ENCODE assay signal across 19 mouse cellular contexts in genomic region chr2:158560801-158561200, GRCm38 (mm10). TPM values are rescaled to one million over a fixed set of nuclear protein-coding genes. Genes with fewer than 3 reads are reported as not detected.
DNase-seq lines count a peak whose midpoint lies in the region; ATAC-seq and TF ChIP-seq lines count a peak whose summit lies in the region.
"Had no signal": no experiment of that assay in that cellular context is flagged by ENCODE, and none has a peak within 500 bp of the region (broad histone marks: within the 10 kb centered on the region; RNA-seq: fewer than 3 reads in every experiment).

No protein-coding gene starts in this region.

- peaks cover 31% of the 10 kb centered on the region for H3K4me1 ChIP-seq in hindbrain, embryonic 14.5 days (replicated peaks; ENCODE audit: control insufficient read depth, insufficient read depth, low read length)
- peaks cover 10% of the 10 kb centered on the region; the same call in 1 of the 2 replicates for H3K4me1 ChIP-seq in midbrain, postnatal 0 days (ENCODE audit: insufficient read depth, low read length)

- H3K36me3 ChIP-seq in hindbrain, embryonic 14.5 days (replicated peaks; ENCODE audit: control insufficient read depth, insufficient read depth) = no peaks in the 10 kb centered on the region
- no peaks in the 10 kb centered on the region for H3K36me3 ChIP-seq in midbrain, postnatal 0 days (ENCODE audit: insufficient read depth, low read length)
- H3K36me3 ChIP-seq: liver, embryonic 13.5 days had no signal

- H3K27me3 ChIP-seq in hindbrain, embryonic 14.5 days (ENCODE audit: control insufficient read depth, insufficient read depth, low read length) = 0 out of 2 replicates have a peak, but pooled peaks cover under 1% of the 10 kb centered on the region
- H3K27me3 ChIP-seq in midbrain, postnatal 0 days (ENCODE audit: insufficient read depth, low read length) = no peaks in the 10 kb centered on the region

- no peak for TF ChIP-seq CTCF in midbrain, postnatal 0 days (IDR thresholded peaks at IDR 0.05)

- H3K4me3 ChIP-seq in hindbrain, embryonic 14.5 days (replicated peaks; ENCODE audit: low read length) = no peak overlapping the region
- H3K4me3 ChIP-seq in midbrain, postnatal 0 days (ENCODE audit: low read depth, low read length) = no peak overlapping the region
- H3K4me3 ChIP-seq: liver, embryonic 13.5 days had no signal

- 0 out of 2 replicates have a peak, but pooled peaks have one; percentile 7 for ATAC-seq in frontal cortex, adult (ENCODE audit: low TSS enrichment)
- ATAC-seq in hindbrain, embryonic 14.5 days (ENCODE audit: low FRiP score) = no peak
- peak; percentile 45; the same call in 1 of the 2 replicates for ATAC-seq in midbrain, postnatal 0 days (ENCODE audit: low FRiP score)
- ATAC-seq: intestine, embryonic 16.5 days had no signal

- H3K4me2 ChIP-seq in hindbrain, embryonic 14.5 days (replicated peaks) = no peak overlapping the region
- H3K4me2 ChIP-seq in midbrain, postnatal 0 days (ENCODE audit: low read depth, low read length, poor library complexity, severe bottlenecking) = peak overlapping the region; percentile 28
- H3K4me2 ChIP-seq: liver, embryonic 13.5 days had no signal

- WGBS in hindbrain, embryonic 14.5 days = 21% methylated on average over 9 of the region's 9 CpGs
- WGBS in midbrain, postnatal 0 days = 16% methylated on average over 9 of the region's 9 CpGs

- intact Hi-C loops in gastrocnemius, postnatal 14 days (cut with DNase I; ENCODE audit: low total_unique reads) = no loop called here

- H3K9ac ChIP-seq in hindbrain, embryonic 14.5 days = 0 out of 2 replicates have a peak overlapping the region, but pooled peaks have one; percentile 7
- H3K9ac ChIP-seq in midbrain, postnatal 0 days (replicated peaks; ENCODE audit: low read length, poor library complexity, severe bottlenecking) = 0 out of 2 replicates have a peak overlapping the region, but pooled peaks have one; percentile 20
- H3K9ac ChIP-seq: liver, embryonic 13.5 days had no signal

- no peaks in the 10 kb centered on the region for H3K9me3 ChIP-seq in hindbrain, embryonic 14.5 days (ENCODE audit: control insufficient read depth, low read length)
- H3K9me3 ChIP-seq in midbrain, postnatal 0 days (ENCODE audit: low read length) = no peaks in the 10 kb centered on the region
- H3K9me3 ChIP-seq: liver, embryonic 13.5 days had no signal

- H3K27ac ChIP-seq in hindbrain, embryonic 14.5 days = peak overlapping the region; percentile 76
- peak overlapping the region; percentile 87 for H3K27ac ChIP-seq in midbrain, postnatal 0 days (ENCODE audit: low read depth, low read length)
- H3K27ac ChIP-seq: liver, embryonic 13.5 days had no signal

- no peak for DNase-seq in frontal cortex, postnatal 25 days (ENCODE audit: low spot score in 2 of 2)
- DNase-seq in ZHBTc4 (ENCODE audit: low read depth, low spot score) = peak; percentile 61
- DNase-seq in hindbrain, embryonic 14.5 days (ENCODE audit: low spot score) = no peak
- peak; percentile 24 for DNase-seq in midbrain, postnatal 0 days (ENCODE audit: low spot score)
- DNase-seq in gastrocnemius, postnatal 14 days = no peak
- no peak for DNase-seq in lung, adult 18-20 months
- DNase-seq in layer of hippocampus, postnatal 25 days (ENCODE audit: extremely low spot score in 1 of 2, low spot score in 1 of 2) = no peak
- DNase-seq: B cell, adult 2 months; cerebellum, adult 9-10 months; liver, embryonic 13.5 days; lung, postnatal 14 days; thymus, adult 18-20 months had no signal

RNA-seq across cellular contexts. Expression of gene Arhgap40, which starts 48.2 kb away (rescaled TPM):
- 1.5 TPM in 2 replicates for polyA plus RNA-seq in hindbrain, embryonic 14.5 days (2014; fragmentation: Nextera tagmentation; extraction: Ambion mirVana)
- 0.55 and 0.90 TPM in 2 replicates for total RNA-seq in midbrain, postnatal 0 days (2014; rRNA removed)
- polyA plus RNA-seq in midbrain, postnatal 0 days (2015; fragmentation: Nextera tagmentation; extraction: Ambion mirVana) = 0.65 and 1.4 TPM in 2 replicates
- not detected for total RNA-seq in gastrocnemius, postnatal 14 days (2021)
- not detected for total RNA-seq in layer of hippocampus, postnatal 25 days (2021)
- total RNA-seq: granulocyte monocyte progenitor cell, adult 5-6 weeks; left cerebral cortex, postnatal 36 days; MEL had no signal
- polyA plus RNA-seq: heart, embryonic 16.5 days; liver, embryonic 13.5 days had no signal

RNA-seq across cellular contexts. Expression of gene Slc32a1, which starts 49.8 kb away (rescaled TPM):
- polyA plus RNA-seq in hindbrain, embryonic 14.5 days (2014; fragmentation: Nextera tagmentation; extraction: Ambion mirVana) = 8.7 and 11.5 TPM in 2 replicates
- 53.9 and 63.6 TPM in 2 replicates for total RNA-seq in midbrain, postnatal 0 days (2014; rRNA removed)
- 14.3 and 14.4 TPM in 2 replicates for polyA plus RNA-seq in midbrain, postnatal 0 days (2015; fragmentation: Nextera tagmentation; extraction: Ambion mirVana)
- not detected for total RNA-seq in gastrocnemius, postnatal 14 days (2021)
- total RNA-seq in layer of hippocampus, postnatal 25 days (2021) = 10 to 100 TPM; 68.3 to 77.6 TPM
- total RNA-seq: granulocyte monocyte progenitor cell, adult 5-6 weeks; MEL had no signal
- polyA plus RNA-seq: heart, embryonic 16.5 days; intestine, embryonic 16.5 days; liver, embryonic 13.5 days had no signal

RNA-seq across cellular contexts. Expression of gene Adig, which starts 58.4 kb away (rescaled TPM):
- polyA plus RNA-seq in hindbrain, embryonic 14.5 days (2014; fragmentation: Nextera tagmentation; extraction: Ambion mirVana) = not detected in 2 replicates
- total RNA-seq in midbrain, postnatal 0 days (2014; rRNA removed) = not detected in 2 replicates
- not detected in 2 replicates for polyA plus RNA-seq in midbrain, postnatal 0 days (2015; fragmentation: Nextera tagmentation; extraction: Ambion mirVana)
- total RNA-seq in gastrocnemius, postnatal 14 days (2021) = under 1 TPM in 1 of 2 experiments, not detected in 1; 0.59 TPM
- total RNA-seq in layer of hippocampus, postnatal 25 days (2021) = not detected
- total RNA-seq: granulocyte monocyte progenitor cell, adult 5-6 weeks; left cerebral cortex, postnatal 36 days; MEL had no signal
- polyA plus RNA-seq: embryonic facial prominence, embryonic 11.5 days; heart, embryonic 16.5 days; intestine, embryonic 16.5 days; liver, embryonic 13.5 days had no signal

Comparison
In these comparisons a context has a peak if more than half of its experiments do, and no peak if none do; other contexts are left out.
1. DNase-seq: peak in ZHBTc4 (single experiment) and midbrain, postnatal 0 days (single experiment); none in frontal cortex, postnatal 25 days (0 of 2), hindbrain, embryonic 14.5 days (single experiment), gastrocnemius, postnatal 14 days (single experiment), lung, adult 18-20 months (0 of 2) and layer of hippocampus, postnatal 25 days (0 of 2).
2. RNA of gene Slc32a1, which starts 49.8 kb away (total RNA-seq): 68.3 to 77.6 TPM in layer of hippocampus, postnatal 25 days and 53.9 to 63.6 TPM in midbrain, postnatal 0 days; not detected in gastrocnemius, postnatal 14 days; every median in the first group is over 10 times any median in the second.